Mouse (Mus musculus) ES-Bruce4 (cell line): ENCODE data around the gene Fgfbp3.

ENCODE experiments used
- CTCF ChIP-seq: IDR thresholded peaks from one replicate; pipeline ENCODE4 v1.8.1; 2011; ENCODE audit warnings: low read depth, low read length
- POLR2A ChIP-seq: IDR thresholded peaks from one replicate; pipeline ENCODE4 v1.8.1; 2011; ENCODE audit warnings: low read length; ENCODE audit not compliant: insufficient read depth

- TF ChIP-seq POLR2A (no peak), CTCF (no peak)
Observed at GRCm38 (mm10) chr19:36929816-36930215, 10.4 kb upstream of the Fgfbp3 start.
